ENCODE assay signal across 8 mouse cellular contexts in genomic region chrX:37191105-37191743, GRCm38 (mm10). TPM values are rescaled to one million over a fixed set of nuclear protein-coding genes. Genes with fewer than 3 reads are reported as not detected.
A peak's percentile ranks its signal among the peaks of the same experiment; 100 is the strongest.
DNase-seq lines count a peak whose midpoint lies in the region; ATAC-seq and TF ChIP-seq lines count a peak whose summit lies in the region.

Ndufa1 (minus strand) TSS chrX:37191163.
Rnf113a1 (plus strand) TSS chrX:37191245.

- intact Hi-C loops in left cerebral cortex, adult 2 months (cut with DNase I) = no loop called here

- no peaks in the 10 kb centered on the region for H3K36me3 ChIP-seq in macrophage (ENCODE audit: inconsistent target)

- ATAC-seq in activated CD4-positive, CD25-positive, alpha-beta regulatory T cell, adult 4 months = peak; percentile 89
- ATAC-seq in common myeloid progenitor, adult 5-6 weeks (replicated peaks; ENCODE audit: low read depth, poor library complexity, severe bottlenecking) = peak; percentile 98

- peaks cover 6% of the 10 kb centered on the region; the same call in 1 of the 2 replicates for H3K79me2 ChIP-seq in macrophage (ENCODE audit: inconsistent target)

- peak; percentile 40 to 52 for DNase-seq in gastrocnemius, adult 8-10 months (ENCODE audit: low spot score in 2 of 2)
- DNase-seq in hindlimb bud, embryonic 11.5 days (ENCODE audit: extremely low spot score, low read depth, low spot score) = peak; percentile 8
- DNase-seq in left cerebral cortex, adult 2 months (ENCODE audit: extremely low spot score in 1 of 2, low spot score in 2 of 2) = peak; percentile 84 to 85
- peak; percentile 63 for DNase-seq in retina, postnatal 7 days (ENCODE audit: low read depth, low spot score)
- DNase-seq in urinary bladder, adult 18-20 months (ENCODE audit: low spot score in 2 of 2) = peak; percentile 69 to 75

- peak within 1 kb of the TSS; percentile 71 for H3K27ac ChIP-seq in left cerebral cortex, adult 2 months
- H3K27ac ChIP-seq in macrophage = no peak within 1 kb of the TSS

- WGBS in macrophage (ENCODE audit: missing documents) = 24% methylated on average over 52 of the region's 63 CpGs

- TF ChIP-seq CTCF in left cerebral cortex, adult 2 months (IDR thresholded peaks at IDR 0.05) = no peak

- H3K4me3 ChIP-seq in left cerebral cortex, adult 2 months = peak within 1 kb of the TSS; percentile 58
- H3K4me3 ChIP-seq in macrophage (ENCODE audit: inconsistent target) = peak within 1 kb of the TSS; percentile 50

RNA-seq across cellular contexts. Expression of gene Ndufa1, which starts in this region (rescaled TPM):
- polyA plus RNA-seq in activated CD4-positive, CD25-positive, alpha-beta regulatory T cell, adult 4 months (2017; shearing (Covaris generic)) = 100 to 1,000 TPM; 295 to 357 TPM
- total RNA-seq in common myeloid progenitor, adult 5-6 weeks (2017) = 64.9 and 72.3 TPM in 2 replicates
- 100 to 1,000 TPM; 301 to 394 (median 354) TPM for total RNA-seq in gastrocnemius, adult 8-10 months (2022)
- total RNA-seq in left cerebral cortex, adult 2 months (2021) = 100 to 1,000 TPM; 177 to 201 TPM
- 10 to 100 TPM in 3 of 26 experiments, 1 to 10 TPM in 15, not detected in 8; 3.8 to 31.2 (median 7.7) TPM for total RNA-seq in macrophage (2018; cell fraction: chromatin; rRNA removed)
- 100 to 1,000 TPM; 203 to 401 (median 275) TPM for total RNA-seq in macrophage (2018; cell fraction: cytosol; rRNA removed)
- total RNA-seq in macrophage (2018; cell fraction: nucleus; rRNA removed) = 10 to 100 TPM; 17.6 to 56.4 (median 32.2) TPM
- polyA plus RNA-seq in macrophage (2018) = 328 to 367 TPM (median 332 TPM) in 3 replicates

RNA-seq across cellular contexts. Expression of gene Rnf113a1, which starts in this region (rescaled TPM):
- polyA plus RNA-seq in activated CD4-positive, CD25-positive, alpha-beta regulatory T cell, adult 4 months (2017; shearing (Covaris generic)) = 10 to 100 TPM in 1 of 2 experiments, 1 to 10 TPM in 1; 9.5 to 10.9 TPM
- total RNA-seq in common myeloid progenitor, adult 5-6 weeks (2017) = 3.2 and 7.1 TPM in 2 replicates
- total RNA-seq in gastrocnemius, adult 8-10 months (2022) = 1 to 10 TPM; 2.6 to 4.4 (median 2.9) TPM
- 1 to 10 TPM; 7.3 to 7.6 TPM for total RNA-seq in left cerebral cortex, adult 2 months (2021)
- 1 to 10 TPM in 10 of 26 experiments, under 1 TPM in 1, not detected in 15; 0.76 to 2.9 (median 1.7) TPM for total RNA-seq in macrophage (2018; cell fraction: chromatin; rRNA removed)
- 1 to 10 TPM in 17 of 26 experiments, under 1 TPM in 9; 0.14 to 3.6 (median 1.2) TPM for total RNA-seq in macrophage (2018; cell fraction: cytosol; rRNA removed)
- total RNA-seq in macrophage (2018; cell fraction: nucleus; rRNA removed) = 1 to 10 TPM in 9 of 26 experiments, under 1 TPM in 10, not detected in 7; 0.54 to 3.2 (median 0.98) TPM
- polyA plus RNA-seq in macrophage (2018) = 1.6 to 2.0 TPM (median 1.7 TPM) in 3 replicates

Comparison
In these comparisons a context has a peak if more than half of its experiments do, and no peak if none do; other contexts are left out.
1. DNase-seq: peak in every context shown above with its lines; median percentile 84 in left cerebral cortex, adult 2 months; 72 in urinary bladder, adult 18-20 months; 63 in retina, postnatal 7 days; 46 in gastrocnemius, adult 8-10 months; 8 in hindlimb bud, embryonic 11.5 days.